Mouse (Mus musculus) adrenal gland, postnatal 14 days (tissue): ENCODE data around the gene Dip2b. TPM values are rescaled to one million over a fixed set of nuclear protein-coding genes. Genes with fewer than 3 reads are reported as not detected.

Experiments used
- DNase-seq: peaks from one replicate; pipeline ENCODE4 v3.0.0; 2021; ENCODE audit warnings: mixed read lengths
- total RNA-seq: library from RNA; stranded (reverse); gene quantifications from 2 replicates; pipeline ENCODE4 v1.2.3, GENCODE M21; 2021

The Dip2b gene
- total RNA-seq, 1 experiment from 2014 or later: 18.5 TPM

- no peak for DNase-seq
These were observed 101.2 kb downstream of the Dip2b start for GRCm38 (mm10) chr15:100139665-100140064.

- DNase-seq: no peak
These were observed 102.0 kb downstream of the Dip2b start for GRCm38 (mm10) chr15:100140428-100140827.

GRCm38 (mm10) chr15:100143091-100143801 lies 104.8 kb downstream of the Dip2b start:
- DNase-seq: peak; percentile 40

GRCm38 (mm10) chr15:100144854-100145824 lies 106.7 kb downstream of the Dip2b start:
- DNase-seq: no peak

- no peak for DNase-seq
These were observed 107.5 kb downstream of the Dip2b start for GRCm38 (mm10) chr15:100145917-100146316.

GRCm38 (mm10) chr15:100150593-100150992 lies 112.1 kb downstream of the Dip2b start:
- peak; percentile 11 for DNase-seq

GRCm38 (mm10) chr15:100152321-100152720 lies 113.9 kb downstream of the Dip2b start:
- DNase-seq: no peak

- DNase-seq: no peak
These were observed 114.6 kb downstream of the Dip2b start for GRCm38 (mm10) chr15:100153024-100153423.

GRCm38 (mm10) chr15:100156095-100156707 lies 117.7 kb downstream of the Dip2b start:
- DNase-seq: no peak

GRCm38 (mm10) chr15:100156781-100157470 lies 118.5 kb downstream of the Dip2b start:
- no peak for DNase-seq

- DNase-seq: no peak
These were observed 120.5 kb downstream of the Dip2b start for GRCm38 (mm10) chr15:100158985-100159384.

GRCm38 (mm10) chr15:100161747-100162280 lies 123.3 kb downstream of the Dip2b start:
- DNase-seq: no peak

- DNase-seq: no peak
These were observed 125.1 kb downstream of the Dip2b start for GRCm38 (mm10) chr15:100163381-100164051.

- no peak for DNase-seq
These were observed 128.0 kb downstream of the Dip2b start for GRCm38 (mm10) chr15:100166464-100166863.

- peak; percentile 73 for DNase-seq
These were observed 129.3 kb downstream of the Dip2b start for GRCm38 (mm10) chr15:100167791-100168190.

GRCm38 (mm10) chr15:100168191-100168606 lies 129.7 kb downstream of the Dip2b start:
- peak; percentile 33 for DNase-seq

- no peak for DNase-seq
These were observed 136.7 kb downstream of the Dip2b start for GRCm38 (mm10) chr15:100175176-100175575.

- no peak for DNase-seq
These were observed 138.7 kb downstream of the Dip2b start for GRCm38 (mm10) chr15:100177167-100177566.

- DNase-seq: no peak
These were observed 139.1 kb downstream of the Dip2b start for GRCm38 (mm10) chr15:100177575-100177974.

- DNase-seq: no peak
These were observed 140.0 kb downstream of the Dip2b start for GRCm38 (mm10) chr15:100178487-100178886.

- DNase-seq: no peak
These were observed 141.2 kb downstream of the Dip2b start for GRCm38 (mm10) chr15:100179685-100180084.
